Mouse (Mus musculus) embryonic facial prominence, embryonic 10.5 days (tissue): ENCODE measurements around the gene Trim66. TPM values are rescaled to one million over a fixed set of nuclear protein-coding genes. Genes with fewer than 3 reads are reported as not detected.
A peak's percentile ranks its signal among the peaks of the same experiment; 100 is the strongest.

Experiments used
- DNase-seq: peaks from one replicate; pipeline ENCODE4 v3.0.0-alpha.2; 2017; ENCODE audit warnings: low spot score
- H3K27ac ChIP-seq: fragments of 300-500 bp; sonication (generic); replicated peaks from 2 replicates; pipeline ENCODE4 v1.5.1; 2016; ENCODE audit warnings: mild to moderate bottlenecking
- H3K27me3 ChIP-seq: fragments of 300-500 bp; sonication (generic); replicated peaks from 2 replicates; pipeline ENCODE4 v1.6.1; 2016; ENCODE audit warnings: low read depth, mild to moderate bottlenecking; ENCODE audit not compliant: poor library complexity, severe bottlenecking
- H3K36me3 ChIP-seq: fragments of 300-500 bp; sonication (generic); replicated peaks from 2 replicates; pipeline ENCODE4 v1.6.1; 2016; ENCODE audit warnings: mild to moderate bottlenecking, moderate library complexity
- H3K4me1 ChIP-seq: fragments of 300-500 bp; sonication (generic); 2 replicates; pipeline ENCODE4 v1.6.1; 2016
- H3K4me3 ChIP-seq: fragments of 300-500 bp; sonication (generic); 2 replicates; pipeline ENCODE4 v1.5.1; 2016; ENCODE audit warnings: mild to moderate bottlenecking, moderate library complexity
- H3K9me3 ChIP-seq: fragments of 300-500 bp; sonication (generic); 2 replicates; pipeline ENCODE4 v1.6.1; 2016; ENCODE audit warnings: mild to moderate bottlenecking
- WGBS: fragments of 180-500 bp; shearing (Covaris S2); methylation state at CpG from one replicate; pipeline ENCODE4 v1.1.7; 2016; 5-methylcytosine and 5-hydroxymethylcytosine counted together
- polyA plus RNA-seq: library from polyadenylated mRNA; unstranded; fragments of >200 nt; fragmentation: Nextera tagmentation; extraction: Ambion mirVana; gene quantifications from 2 replicates; pipeline ENCODE4 v1.2.1, GENCODE M21; 2016

Trim66 gene
- polyA plus RNA-seq, 1 experiment from 2014 or later = 0.22 TPM

- Histone ChIP-seq H3K36me3 (no peaks in the 10 kb centered on the region), H3K27ac (no peak overlapping the region), H3K4me3 (no peak overlapping the region), H3K9me3 (no peaks in the 10 kb centered on the region), H3K4me1 (peaks cover 15% of the 10 kb centered on the region; the same call in 1 of the 2 replicates), H3K27me3 (no peaks in the 10 kb centered on the region; the same call in 1 of the 2 replicates)
- no peak for DNase-seq
- WGBS = 69% methylated on average over 4 of the region's 4 CpGs
Observed at GRCm38 (mm10) chr7:109470700-109471099, 37.2 kb downstream of the Trim66 start.

- no peak for DNase-seq
- H3K36me3 ChIP-seq = no peaks in the 10 kb centered on the region
Observed at GRCm38 (mm10) chr7:109468262-109468701, 39.7 kb downstream of the Trim66 start.

GRCm38 (mm10) chr7:109467591-109467990, 40.3 kb downstream of the Trim66 start:
- Histone ChIP-seq H3K36me3 (no peaks in the 10 kb centered on the region), H3K27ac (no peak overlapping the region), H3K9me3 (no peaks in the 10 kb centered on the region), H3K27me3 (no peaks in the 10 kb centered on the region; the same call in 1 of the 2 replicates), H3K4me3 (no peak overlapping the region), H3K4me1 (peaks cover 15% of the 10 kb centered on the region; the same call in 1 of the 2 replicates)
- DNase-seq = no peak
- WGBS = 65% methylated on average over 2 of the region's 2 CpGs

More at GRCm38 (mm10) chr7:109468262-109468701, 39.7 kb downstream of the Trim66 start:
- WGBS = 60% methylated on average over 6 of the region's 6 CpGs
- Histone ChIP-seq H3K9me3 (no peaks in the 10 kb centered on the region), H3K27me3 (no peaks in the 10 kb centered on the region; the same call in 1 of the 2 replicates), H3K4me1 (peaks cover 15% of the 10 kb centered on the region; the same call in 1 of the 2 replicates), H3K4me3 (no peak overlapping the region), H3K27ac (no peak overlapping the region)

- no peaks in the 10 kb centered on the region; the same call in 1 of the 2 replicates for H3K27me3 ChIP-seq
- no peaks in the 10 kb centered on the region for H3K9me3 ChIP-seq
- H3K4me1 ChIP-seq = peaks cover 6% of the 10 kb centered on the region
- no peaks in the 10 kb centered on the region for H3K36me3 ChIP-seq
- no peak overlapping the region for H3K4me3 ChIP-seq
- DNase-seq = no peak
- no peak overlapping the region for H3K27ac ChIP-seq
- WGBS = 91% methylated on average over 8 of the region's 8 CpGs
Observed at GRCm38 (mm10) chr7:109460698-109461097, 47.2 kb downstream of the Trim66 start.

- 78% methylated on average over 6 of the region's 6 CpGs for WGBS
- no peak for DNase-seq
- no peaks in the 10 kb centered on the region for H3K36me3 ChIP-seq
- H3K4me3 ChIP-seq = no peak overlapping the region
- peaks cover 12% of the 10 kb centered on the region for H3K4me1 ChIP-seq
- H3K9me3 ChIP-seq = no peaks in the 10 kb centered on the region
- H3K27ac ChIP-seq = no peak overlapping the region
- no peaks in the 10 kb centered on the region; the same call in 1 of the 2 replicates for H3K27me3 ChIP-seq
Observed at GRCm38 (mm10) chr7:109456563-109456962, 51.4 kb downstream of the Trim66 start.

- Histone ChIP-seq H3K4me1 (peaks cover 12% of the 10 kb centered on the region), H3K27ac (no peak overlapping the region; the same call in 1 of the 2 replicates), H3K4me3 (no peak overlapping the region), H3K27me3 (no peaks in the 10 kb centered on the region; the same call in 1 of the 2 replicates), H3K9me3 (no peaks in the 10 kb centered on the region), H3K36me3 (no peaks in the 10 kb centered on the region)
- no peak for DNase-seq
- WGBS = 79% methylated on average over 2 of the region's 2 CpGs
Observed at GRCm38 (mm10) chr7:109455748-109456147, 52.2 kb downstream of the Trim66 start.

- 90% methylated on average over 9 of the region's 9 CpGs for WGBS
- H3K27ac ChIP-seq = no peak overlapping the region
Observed at GRCm38 (mm10) chr7:109454856-109455255, 53.1 kb downstream of the Trim66 start.

GRCm38 (mm10) chr7:109448060-109448459, 59.9 kb downstream of the Trim66 start:
- Histone ChIP-seq H3K4me3 (no peak overlapping the region), H3K36me3 (no peaks in the 10 kb centered on the region), H3K9me3 (no peaks in the 10 kb centered on the region), H3K27me3 (no peaks in the 10 kb centered on the region), H3K27ac (no peak overlapping the region), H3K4me1 (no peaks in the 10 kb centered on the region)
- no peak for DNase-seq
- 74% methylated on average over 2 of the region's 2 CpGs for WGBS

More at GRCm38 (mm10) chr7:109454856-109455255, 53.1 kb downstream of the Trim66 start:
- DNase-seq = no peak
- no peaks in the 10 kb centered on the region; the same call in 1 of the 2 replicates for H3K27me3 ChIP-seq
- no peaks in the 10 kb centered on the region for H3K36me3 ChIP-seq
- H3K4me1 ChIP-seq = peaks cover 12% of the 10 kb centered on the region
- H3K4me3 ChIP-seq = no peak overlapping the region
- no peaks in the 10 kb centered on the region for H3K9me3 ChIP-seq

GRCm38 (mm10) chr7:109445012-109445411, 62.9 kb downstream of the Trim66 start:
- peak; percentile 55 for DNase-seq
- H3K4me1 ChIP-seq = no peaks in the 10 kb centered on the region
- no peaks in the 10 kb centered on the region for H3K9me3 ChIP-seq
- peaks cover 13% of the 10 kb centered on the region for H3K27me3 ChIP-seq
- H3K4me3 ChIP-seq = no peak overlapping the region
- 11% methylated on average over 6 of the region's 6 CpGs for WGBS
- H3K36me3 ChIP-seq = no peaks in the 10 kb centered on the region
- H3K27ac ChIP-seq = no peak overlapping the region

- Histone ChIP-seq H3K27ac (no peak overlapping the region), H3K36me3 (no peaks in the 10 kb centered on the region), H3K27me3 (peaks cover 36% of the 10 kb centered on the region), H3K4me1 (peaks cover 18% of the 10 kb centered on the region), H3K9me3 (no peaks in the 10 kb centered on the region), H3K4me3 (no peak overlapping the region)
- 77% methylated on average over 5 of the region's 5 CpGs for WGBS
- DNase-seq = no peak
Observed at GRCm38 (mm10) chr7:109442739-109443138, 65.2 kb downstream of the Trim66 start.

- no peak for DNase-seq
- Histone ChIP-seq H3K27me3 (peaks cover 50% of the 10 kb centered on the region), H3K4me3 (no peak overlapping the region), H3K4me1 (peaks cover 18% of the 10 kb centered on the region), H3K9me3 (no peaks in the 10 kb centered on the region), H3K36me3 (no peaks in the 10 kb centered on the region), H3K27ac (no peak overlapping the region)
- WGBS = 89% methylated on average over 9 of the region's 9 CpGs
Observed at GRCm38 (mm10) chr7:109440697-109441269, 67.2 kb downstream of the Trim66 start.

GRCm38 (mm10) chr7:109438781-109439591, 68.9 kb downstream of the Trim66 start, which contains the start of gene Stk33:
TSS of gene Stk33 (minus strand) at chr7:109439081.
- peaks cover 50% of the 10 kb centered on the region for H3K27me3 ChIP-seq

More at GRCm38 (mm10) chr7:109438781-109439591, 68.9 kb downstream of the Trim66 start, which contains the start of gene Stk33:
- no peaks in the 10 kb centered on the region for H3K9me3 ChIP-seq
- H3K4me3 ChIP-seq = peak within 1 kb of the TSS; percentile 63
- H3K36me3 ChIP-seq = no peaks in the 10 kb centered on the region
- peak; percentile 82 for DNase-seq
- 1% methylated on average over 62 of the region's 62 CpGs for WGBS
- peak within 1 kb of the TSS; percentile 88 for H3K27ac ChIP-seq
- peaks cover 18% of the 10 kb centered on the region for H3K4me1 ChIP-seq
